Mouse (Mus musculus): ENCODE results near the gene Tmem222. TPM values are rescaled to one million over a fixed set of nuclear protein-coding genes. Genes with fewer than 3 reads are reported as not detected.
A peak's percentile ranks its signal among the peaks of the same experiment; 100 is the strongest.

Tmem222 gene
- total and polyA plus RNA-seq, 3 experiments = 51.8 to 69.2 TPM; not detected in 1

GRCm38 (mm10) chr4:133242710-133243109 is 34.9 kb downstream of the Tmem222 start:
- no peaks in the 10 kb centered on the region for H3K9me3 ChIP-seq (replicated peaks; ENCODE audit: insufficient read depth, low read length)
- H3K4me3 ChIP-seq (ENCODE audit: control insufficient read depth in 1 of 2, insufficient read depth in 1 of 2, low read depth in 2 of 2, low read length in 2 of 2) = no peak overlapping the region
- H3K27me3 ChIP-seq (ENCODE audit: control insufficient read depth in 1 of 2, insufficient read depth in 2 of 2, low read length in 2 of 2) = no peaks in the 10 kb centered on the region
- H3K4me1 ChIP-seq (ENCODE audit: control insufficient read depth in 1 of 2, insufficient read depth in 2 of 2, low read length in 2 of 2) = peaks cover 10 to 75% of the 10 kb centered on the region in 2 experiments
- H3K27ac ChIP-seq (ENCODE audit: control insufficient read depth, low read depth, low read length) = peak overlapping the region; percentile 94
- peaks cover 8% of the 10 kb centered on the region for H3K79me2 ChIP-seq (ENCODE audit: control insufficient read depth, insufficient read depth, low read length, poor library complexity)
- no peak for DNase-seq (ENCODE audit: low read depth, low spot score)
- TF ChIP-seq ELF1 (IDR thresholded peaks at IDR 0.05; ENCODE audit: low read depth, low read length) (no peak), MAFK (IDR thresholded peaks at IDR 0.05; ENCODE audit: borderline replicate concordance, low read depth, low read length) (no peak), USF2 (IDR thresholded peaks at IDR 0.05; ENCODE audit: borderline replicate concordance in 1 of 2, insufficient read depth in 1 of 2, low read depth in 1 of 2, low read length in 2 of 2) (no peak), ZMIZ1 (IDR thresholded peaks at IDR 0.05; ENCODE audit: low read depth, low read length) (no peak), ZNF384 (IDR thresholded peaks at IDR 0.05; ENCODE audit: low read depth, low read length) (no peak), SMC3 (IDR thresholded peaks at IDR 0.05; ENCODE audit: low read depth, low read length) (no peak), JUND (IDR thresholded peaks at IDR 0.05; ENCODE audit: low read depth, low read length) (no peak), HCFC1 (IDR thresholded peaks at IDR 0.05; ENCODE audit: low read depth, low read length) (no peak), MXI1 (IDR thresholded peaks at IDR 0.05; ENCODE audit: low read depth, low read length) (no peak), RAD21 (IDR thresholded peaks at IDR 0.05; ENCODE audit: low read depth, low read length) (no peak), GATA1 (IDR thresholded peaks at IDR 0.05; ENCODE audit: low read depth, low read length) (no peak), POLR2AphosphoS5 (IDR thresholded peaks at IDR 0.05; ENCODE audit: borderline replicate concordance, low read depth, low read length) (no peak)
- no peak overlapping the region for H3K9ac ChIP-seq (ENCODE audit: control insufficient read depth, low read depth, low read length, poor library complexity, severe bottlenecking)
- H3K36me3 ChIP-seq (ENCODE audit: control insufficient read depth in 1 of 2, insufficient read depth in 2 of 2, low read length in 2 of 2) = peaks cover 0 to 49% of the 10 kb centered on the region in 2 experiments; a peak in 2 of 4 replicates

GRCm38 (mm10) chr4:133241910-133242309 is 35.7 kb downstream of the Tmem222 start:
- peak; percentile 30 for TF ChIP-seq TAL1 (IDR thresholded peaks at IDR 0.05; ENCODE audit: low read length)
- TF ChIP-seq USF1 (IDR thresholded peaks at IDR 0.05; ENCODE audit: low read depth, low read length) = no peak
- H3K4me3 ChIP-seq (ENCODE audit: control insufficient read depth in 1 of 2, insufficient read depth in 1 of 2, low read depth in 2 of 2, low read length in 2 of 2) = peak overlapping the region; percentile 75 to 85
- peaks cover 10 to 67% of the 10 kb centered on the region in 2 experiments for H3K4me1 ChIP-seq (ENCODE audit: control insufficient read depth in 1 of 2, insufficient read depth in 2 of 2, low read length in 2 of 2)
- H3K9me3 ChIP-seq (replicated peaks; ENCODE audit: insufficient read depth, low read length) = no peaks in the 10 kb centered on the region
- no peaks in the 10 kb centered on the region for H3K27me3 ChIP-seq (ENCODE audit: control insufficient read depth in 1 of 2, insufficient read depth in 2 of 2, low read length in 2 of 2)
- peaks cover 8% of the 10 kb centered on the region for H3K79me2 ChIP-seq (ENCODE audit: control insufficient read depth, insufficient read depth, low read length, poor library complexity)
- no peak for DNase-seq (ENCODE audit: low read depth, low spot score)
- peak overlapping the region; percentile 94 for H3K27ac ChIP-seq (ENCODE audit: control insufficient read depth, low read depth, low read length)
- H3K36me3 ChIP-seq (ENCODE audit: control insufficient read depth in 1 of 2, insufficient read depth in 2 of 2, low read length in 2 of 2) = peaks cover 0 to 42% of the 10 kb centered on the region in 2 experiments; a peak in 2 of 4 replicates
- H3K9ac ChIP-seq (ENCODE audit: control insufficient read depth, low read depth, low read length, poor library complexity, severe bottlenecking) = peak overlapping the region; percentile 30
